Mouse (Mus musculus): Measurements from ENCODE around the gene 4930451I11Rik. TPM values are rescaled to one million over a fixed set of nuclear protein-coding genes. Genes with fewer than 3 reads are reported as not detected.

The 4930451I11Rik gene
- total RNA-seq (2021): not detected

DNA sequence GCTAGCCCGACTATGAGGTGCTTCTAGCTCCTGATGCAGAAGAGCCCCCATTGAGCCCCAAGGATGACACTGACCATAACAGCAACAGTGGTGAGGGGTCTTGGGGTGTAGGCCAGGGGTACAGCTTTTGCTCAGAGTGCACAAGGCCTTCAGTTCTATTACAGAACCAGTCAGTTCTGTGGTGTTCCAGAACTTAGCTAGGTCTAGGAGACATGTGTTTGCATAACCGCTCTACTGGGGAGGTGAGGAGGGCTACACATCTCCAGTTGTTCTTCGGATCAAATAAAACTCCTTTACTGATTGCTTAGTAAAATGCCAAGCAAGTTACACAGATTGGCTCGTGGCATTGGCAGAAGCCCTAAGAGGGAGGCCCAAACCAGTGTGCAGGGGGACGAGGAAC lies at the start of gene 4930451I11Rik:
4930451I11Rik (minus strand) TSS at position 101 of the 400 bp plus-strand sequence.
- intact Hi-C loops (cut with DNase I): loop anchor here (2.0 kb wide), 1 partner anchor 279 kb away; no protein-coding TSS in a partner anchor
- DNase-seq (ENCODE audit: low spot score in 2 of 2): no peak

DNA sequence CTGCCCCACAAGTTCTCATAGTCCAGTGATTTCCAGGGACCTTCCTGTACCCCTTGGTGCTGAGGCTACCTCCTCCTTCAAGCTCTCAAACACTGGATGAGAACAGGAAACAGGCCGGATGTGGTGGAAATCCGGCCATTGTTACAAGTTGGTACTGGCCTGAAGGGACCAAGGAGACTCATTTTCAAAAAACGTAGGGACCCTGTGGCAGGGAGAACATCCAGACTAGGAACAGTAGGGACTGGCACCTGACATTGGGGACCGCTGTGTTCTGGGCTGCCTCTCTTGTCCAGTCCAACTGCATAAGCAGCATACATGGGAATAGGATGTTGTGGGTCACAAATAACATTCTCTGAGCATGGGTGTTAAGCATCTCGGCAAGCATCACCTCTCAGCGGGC lies 49.6 kb upstream of the 4930451I11Rik start:
- DNase-seq (ENCODE audit: low spot score in 2 of 2): no peak
- intact Hi-C loops (cut with DNase I): loop anchor here (5.0 kb wide), 2 partner anchors 71 to 146 kb away; partner anchors contain the start of genes Maz and Sez6l2

DNA sequence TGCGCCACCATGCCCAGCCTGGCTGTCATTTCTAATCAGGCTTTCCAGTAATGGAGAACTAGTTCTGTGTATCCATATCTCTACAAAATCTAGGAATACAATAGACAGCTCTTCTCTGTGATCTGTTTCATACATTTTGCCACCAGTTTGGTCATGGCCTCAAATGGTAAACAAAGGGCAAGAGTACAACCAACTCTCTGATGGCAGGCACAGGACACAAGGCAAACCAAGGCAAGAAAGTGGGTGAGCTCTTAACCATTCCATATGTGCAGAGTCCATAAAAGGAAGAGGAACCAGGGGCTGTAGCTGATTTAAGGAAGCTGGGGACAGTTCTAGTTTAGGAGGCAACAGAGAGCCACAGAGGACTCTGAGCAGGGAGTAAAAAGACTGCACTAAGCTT lies 45.8 kb upstream of the 4930451I11Rik start:
- no peak for DNase-seq (ENCODE audit: low spot score in 2 of 2)
- intact Hi-C loops (cut with DNase I): no loop called here

DNA sequence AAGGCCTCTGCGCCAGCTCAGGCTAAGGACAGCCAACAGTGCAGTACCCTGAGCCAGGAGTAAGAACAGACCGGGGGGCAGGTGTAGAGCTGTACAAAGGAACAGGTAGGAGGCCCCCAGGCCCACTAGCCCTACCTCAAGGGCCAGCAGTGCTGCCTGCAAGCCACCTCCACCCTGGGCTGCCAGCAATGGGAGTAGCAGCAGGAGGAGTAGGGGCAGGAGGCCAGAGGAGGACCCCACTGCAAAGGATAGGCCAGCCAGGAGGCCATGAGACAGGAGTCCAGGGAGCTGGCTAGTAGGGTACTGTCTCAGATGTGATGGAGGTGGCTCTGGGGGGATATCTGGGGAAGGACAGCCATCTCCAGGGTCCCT lies 39.1 kb upstream of the 4930451I11Rik start:
- no peak for DNase-seq (ENCODE audit: low spot score in 2 of 2)
- intact Hi-C loops (cut with DNase I): no loop called here

DNA sequence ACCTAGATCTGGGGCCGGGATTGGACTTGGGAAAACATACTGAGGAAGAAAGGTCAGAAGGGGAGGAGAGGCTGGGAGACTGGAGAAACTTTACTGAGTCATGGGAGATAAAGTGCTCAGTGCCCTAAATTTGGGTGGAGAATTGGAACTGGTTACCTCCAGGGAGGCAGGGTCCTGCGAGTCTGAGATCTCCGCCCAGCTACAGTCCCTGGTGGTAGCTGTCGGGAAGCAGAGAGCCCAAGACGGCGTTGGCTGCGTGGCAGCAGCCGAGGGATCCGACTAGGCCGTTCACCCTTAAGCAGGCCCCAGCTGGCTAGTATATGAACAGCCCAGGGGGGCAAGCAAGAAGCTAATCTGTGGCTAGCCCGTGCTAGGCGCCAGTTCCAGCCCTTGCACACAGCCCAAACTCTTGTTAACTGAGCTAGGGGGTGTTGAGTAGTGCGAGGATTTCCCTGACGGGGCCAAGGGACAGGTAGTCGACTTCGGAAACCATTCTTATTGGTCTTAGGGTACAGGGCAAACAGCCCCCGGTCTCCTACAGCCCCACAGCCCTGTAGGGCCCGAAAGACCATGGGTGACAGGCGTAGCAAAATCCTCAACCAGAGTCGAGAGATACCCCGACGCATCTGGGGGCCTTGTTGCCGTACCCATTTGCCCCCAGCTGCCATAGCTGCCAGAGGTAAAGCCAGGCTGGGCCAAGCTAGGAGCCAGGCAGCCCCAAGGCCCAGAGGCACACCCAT lies 38.5 kb upstream of the 4930451I11Rik start:
- no peak for DNase-seq (ENCODE audit: low spot score in 2 of 2)
- intact Hi-C loops (cut with DNase I): no loop called here

DNA sequence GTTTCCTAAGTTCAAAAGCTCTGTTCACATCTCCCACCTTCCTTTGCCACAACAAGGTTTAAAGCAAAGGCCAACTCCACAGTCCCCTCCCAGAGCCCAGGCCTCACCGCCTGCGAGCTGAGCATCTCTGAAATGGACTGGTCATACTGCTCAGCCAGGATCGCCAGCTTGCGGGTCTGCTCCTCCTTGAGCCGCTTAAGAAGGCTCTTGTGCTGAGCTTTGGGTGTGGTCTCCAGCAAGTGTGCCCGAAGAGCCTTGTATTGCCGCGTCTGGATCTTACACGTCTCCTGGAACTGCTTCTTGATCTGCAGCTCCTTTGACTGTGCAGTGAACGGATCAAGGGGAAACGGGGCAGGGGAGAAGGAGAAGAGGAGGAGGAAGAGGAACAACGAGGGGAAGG lies 36.6 kb upstream of the 4930451I11Rik start:
- intact Hi-C loops (cut with DNase I): no loop called here
- no peak for DNase-seq (ENCODE audit: low spot score in 2 of 2)

DNA sequence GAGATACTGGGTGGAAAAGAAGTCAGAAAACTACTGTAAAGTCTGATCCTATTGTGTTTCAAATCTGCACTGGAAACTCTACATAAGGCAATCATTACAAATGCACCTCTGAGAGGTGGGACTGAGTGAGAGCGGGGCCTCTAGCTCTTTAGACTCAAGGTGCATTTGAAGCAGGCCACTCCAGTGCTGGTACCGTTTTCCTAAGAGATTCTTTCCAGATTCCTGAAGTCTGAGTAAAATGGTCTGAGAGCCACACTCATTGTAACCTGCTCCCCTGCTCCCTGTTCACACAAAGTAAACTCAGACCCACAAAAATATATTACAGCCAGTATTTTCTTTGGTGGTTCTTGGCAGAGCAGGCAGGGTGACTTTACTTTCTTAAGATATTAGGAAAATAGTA lies 36.1 kb upstream of the 4930451I11Rik start:
- no peak for DNase-seq (ENCODE audit: low spot score in 2 of 2)
- intact Hi-C loops (cut with DNase I): no loop called here

DNA sequence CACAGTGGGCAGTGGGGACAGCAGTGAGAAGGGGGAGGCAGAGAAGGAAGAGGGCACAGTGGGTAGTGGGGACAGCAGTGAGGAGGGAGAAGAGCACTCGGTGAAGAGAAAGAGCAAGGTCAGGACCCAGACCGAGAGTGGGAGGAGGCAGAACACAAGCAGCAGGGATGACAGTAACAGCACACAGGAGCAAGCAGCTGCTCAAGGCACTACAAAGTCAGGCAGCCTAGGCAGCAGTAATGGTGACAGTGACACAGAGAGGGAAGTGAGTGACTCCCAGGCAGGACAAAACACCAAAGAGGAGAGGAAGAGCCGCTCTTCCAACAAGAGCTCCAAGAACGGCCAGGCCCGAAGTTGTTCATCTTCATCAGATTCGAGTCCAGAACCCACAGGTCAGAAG lies 32.4 kb upstream of the 4930451I11Rik start:
- intact Hi-C loops (cut with DNase I): loop anchor here (2.0 kb wide), 1 partner anchor 19 kb away; no protein-coding TSS in a partner anchor
- no peak for DNase-seq (ENCODE audit: low spot score in 2 of 2)

DNA sequence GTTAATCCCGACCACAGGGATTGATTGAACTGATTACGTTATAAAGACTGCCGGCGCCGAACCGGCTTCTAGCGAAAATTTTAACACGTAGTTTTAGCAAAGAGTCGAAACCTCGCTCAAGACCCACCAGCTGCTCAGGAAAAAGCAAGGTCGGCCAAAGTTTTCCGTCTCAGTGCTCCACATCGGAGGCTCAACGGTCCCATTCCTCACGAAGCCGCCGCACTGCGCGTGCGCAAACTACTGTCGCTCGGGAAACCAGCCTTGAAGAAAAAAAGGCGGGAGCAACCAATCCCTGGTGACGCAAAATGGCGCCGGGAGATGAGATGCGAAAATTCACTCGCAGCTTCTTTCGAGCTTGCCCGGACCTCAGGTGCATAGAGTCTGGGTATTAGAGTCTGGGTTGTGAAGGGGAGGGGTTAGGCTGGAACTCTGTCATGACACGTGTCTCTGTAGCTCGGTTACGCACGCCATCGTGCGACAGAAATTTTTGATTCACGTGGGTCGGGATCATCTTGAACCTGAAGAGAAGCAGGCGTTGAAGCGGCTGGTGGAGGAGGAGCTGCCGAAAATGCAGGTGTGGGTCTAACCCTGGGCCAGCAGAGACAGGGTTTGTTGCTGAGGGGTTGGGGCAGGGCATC lies 30.8 kb upstream of the 4930451I11Rik start, which contains the start of gene Ino80e:
Ino80e (minus strand) TSS at position 231 of the 638 bp plus-strand sequence.
- DNase-seq (ENCODE audit: low spot score in 2 of 2): peak; percentile 94 to 95
- intact Hi-C loops (cut with DNase I): loop anchor here (1.0 to 2.0 kb wide), 2 partner anchors 21 to 30 kb away; no protein-coding TSS in a partner anchor

DNA sequence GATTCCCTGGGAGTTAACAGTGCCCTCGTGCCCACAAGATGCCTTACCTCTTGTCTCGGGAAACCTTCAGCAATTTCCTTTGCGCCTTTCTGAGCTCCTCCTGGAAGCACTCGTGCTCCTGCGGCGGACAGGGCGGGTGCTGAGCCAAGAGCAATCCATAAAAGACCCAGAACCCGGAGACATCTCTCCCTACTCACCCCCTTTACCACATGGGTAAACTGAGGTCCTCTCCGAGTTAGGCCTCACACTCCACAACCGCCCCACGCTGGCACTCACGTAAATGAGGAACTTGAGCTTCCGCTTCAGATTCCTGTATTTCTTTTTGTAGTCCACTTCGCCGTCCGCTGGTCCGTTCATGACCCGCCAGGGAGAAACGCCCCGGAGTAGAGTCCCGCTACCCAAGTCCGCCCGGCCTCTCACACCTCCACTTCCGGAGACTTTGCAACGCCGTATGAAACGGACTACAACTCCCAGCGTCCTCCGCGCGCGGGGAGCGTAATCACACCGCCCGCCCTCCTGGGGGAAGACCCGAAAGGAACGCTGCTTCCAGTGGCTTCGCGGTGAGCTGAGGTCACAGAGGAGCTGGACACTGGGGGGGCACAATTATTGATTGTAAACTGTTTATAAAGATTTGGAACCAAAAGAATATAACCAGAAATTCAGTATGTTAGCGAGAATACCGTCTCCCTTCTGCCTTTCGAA lies 30.1 kb upstream of the 4930451I11Rik start, which contains the start of gene Hirip3:
Hirip3 (plus strand) TSS at position 544 of the 702 bp plus-strand sequence.
- peak; percentile 95 for DNase-seq (ENCODE audit: low spot score in 2 of 2)
- intact Hi-C loops (cut with DNase I): loop anchor here (1.0 to 2.0 kb wide), 2 partner anchors 21 to 29 kb away; no protein-coding TSS in a partner anchor

DNA sequence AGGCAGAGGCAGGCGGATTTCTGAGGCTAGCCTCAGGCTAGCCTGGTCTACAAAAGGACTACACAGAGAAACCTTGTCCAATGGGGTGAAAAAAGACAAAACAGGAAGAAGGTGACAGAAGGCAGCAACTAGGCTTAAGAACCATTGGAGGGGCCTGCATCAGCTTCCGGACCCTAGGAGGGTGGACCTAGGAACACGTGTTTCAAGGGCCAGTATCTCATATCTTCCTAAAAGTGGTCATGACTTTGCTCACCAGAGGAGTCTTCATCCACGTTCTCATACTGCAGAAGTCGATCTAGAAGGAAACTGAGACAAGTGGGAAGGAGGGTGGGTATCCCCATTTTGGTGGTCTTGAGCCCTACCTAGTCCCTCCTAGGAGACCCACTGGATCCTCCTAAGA lies 29.5 kb upstream of the 4930451I11Rik start:
- intact Hi-C loops (cut with DNase I): no loop called here
- DNase-seq (ENCODE audit: low spot score in 2 of 2): no peak

DNA sequence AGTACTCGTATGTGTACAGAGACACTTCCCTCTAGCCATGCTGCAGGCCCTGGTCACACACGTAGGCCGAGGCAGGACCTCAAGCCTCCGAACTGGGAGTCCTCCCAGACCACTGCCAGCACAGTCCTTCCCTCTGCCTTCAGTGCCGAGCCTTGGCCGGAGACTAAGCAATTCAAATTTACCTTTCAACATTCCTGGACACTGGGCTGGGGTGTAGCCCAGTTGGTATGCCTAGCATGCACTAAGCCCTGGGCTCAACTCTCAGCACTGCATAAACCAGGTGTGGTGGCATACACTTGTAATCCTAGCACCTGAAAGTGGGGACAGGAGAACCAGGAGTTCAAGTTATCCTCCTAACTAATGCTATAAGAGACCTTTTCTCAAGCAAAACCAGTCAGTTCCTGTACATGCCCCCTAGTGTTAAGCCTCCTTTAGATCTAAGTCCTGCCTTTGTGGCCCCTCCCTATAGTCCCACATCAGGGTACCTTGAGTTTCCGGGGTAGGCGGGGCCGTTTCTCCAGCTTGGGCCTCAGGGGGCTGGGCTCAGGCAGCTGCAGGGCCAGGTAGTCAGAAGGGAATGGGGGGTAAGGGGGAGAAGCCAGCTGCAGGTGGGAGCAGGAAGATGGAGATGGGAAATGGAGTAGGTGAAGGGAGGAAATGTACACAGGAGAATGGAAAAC lies 25.4 kb upstream of the 4930451I11Rik start:
- no peak for DNase-seq (ENCODE audit: low spot score in 2 of 2)
- intact Hi-C loops (cut with DNase I): no loop called here

DNA sequence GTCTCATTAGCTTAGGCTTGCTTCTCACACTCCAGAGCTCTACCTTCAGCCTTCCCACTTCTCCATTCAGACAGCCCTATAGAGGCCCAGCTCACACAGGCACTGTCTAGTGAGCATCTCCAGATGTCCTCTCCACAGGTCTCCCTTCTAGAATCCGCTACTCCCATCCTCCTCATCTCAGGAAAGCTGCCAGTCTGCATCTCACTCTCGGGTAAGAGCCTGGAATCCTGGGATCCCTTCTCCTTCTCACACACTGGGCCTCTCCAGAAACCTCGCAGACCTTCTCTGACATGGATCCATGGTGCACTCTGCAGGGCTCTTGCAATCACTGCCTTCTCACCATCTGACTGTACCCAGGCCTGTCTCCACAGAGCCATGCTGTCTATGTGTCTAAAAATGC lies 24.2 kb upstream of the 4930451I11Rik start:
- no peak for DNase-seq (ENCODE audit: low spot score in 2 of 2)
- intact Hi-C loops (cut with DNase I): no loop called here

DNA sequence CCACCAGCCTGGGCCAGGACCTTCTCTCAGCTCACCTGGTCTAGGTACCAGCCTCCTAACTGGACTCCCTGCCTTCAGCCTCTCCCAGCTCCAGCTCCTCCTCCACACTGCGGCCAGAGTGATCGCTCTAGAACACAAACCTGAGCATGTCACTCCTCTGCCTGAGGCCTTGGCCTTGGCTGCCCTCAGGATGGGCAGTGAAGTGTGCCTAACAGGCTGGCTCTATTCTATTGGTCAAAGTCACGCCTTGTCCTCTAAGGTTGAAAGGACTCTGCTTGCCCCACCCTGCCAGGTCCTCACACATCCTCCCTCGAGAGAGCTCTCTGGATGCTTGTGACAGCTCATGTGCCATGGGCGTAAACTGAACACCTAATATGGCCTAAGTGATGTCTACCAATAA lies 22.0 kb upstream of the 4930451I11Rik start:
- intact Hi-C loops (cut with DNase I): no loop called here
- DNase-seq (ENCODE audit: low spot score in 2 of 2): no peak

DNA sequence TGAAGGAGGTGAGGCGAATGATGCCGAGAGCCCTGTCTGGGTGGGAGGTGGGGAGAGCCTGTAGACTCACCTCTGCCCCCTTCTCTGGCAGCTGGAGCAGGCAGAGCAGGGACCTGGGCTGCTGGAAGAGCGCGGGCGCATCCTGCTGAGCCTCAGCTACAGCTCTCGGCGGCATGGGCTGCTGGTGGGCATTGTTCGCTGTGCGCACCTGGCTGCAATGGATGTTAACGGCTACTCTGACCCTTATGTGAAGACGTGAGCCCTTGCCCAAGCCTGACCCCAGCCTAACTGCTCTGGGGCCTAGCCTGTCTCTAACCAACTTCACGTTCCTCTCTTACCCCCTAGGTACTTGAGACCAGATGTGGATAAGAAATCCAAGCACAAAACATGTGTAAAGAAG lies 19.8 kb upstream of the 4930451I11Rik start:
- DNase-seq (ENCODE audit: low spot score in 2 of 2): no peak
- intact Hi-C loops (cut with DNase I): no loop called here

DNA sequence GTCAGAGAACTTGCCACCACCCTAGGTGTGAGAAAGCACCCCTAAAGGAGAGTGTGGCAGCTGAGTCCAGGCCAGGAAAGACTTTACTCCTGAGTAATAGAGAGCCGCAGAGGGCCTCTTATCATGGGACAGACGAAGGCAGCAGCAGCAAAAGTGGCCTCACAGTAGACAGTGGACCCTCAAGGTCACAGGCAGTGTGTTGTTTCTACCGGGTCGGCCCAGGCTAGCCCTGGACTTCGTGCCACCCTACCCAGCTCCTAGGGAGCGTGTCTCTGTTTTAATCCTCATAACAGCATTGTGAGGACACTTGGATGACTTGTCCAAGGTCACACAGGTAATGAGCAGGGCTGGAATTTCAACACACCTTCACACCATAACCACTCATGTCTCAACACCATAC lies 18.7 kb upstream of the 4930451I11Rik start:
- DNase-seq (ENCODE audit: low spot score in 2 of 2): no peak
- intact Hi-C loops (cut with DNase I): no loop called here

DNA sequence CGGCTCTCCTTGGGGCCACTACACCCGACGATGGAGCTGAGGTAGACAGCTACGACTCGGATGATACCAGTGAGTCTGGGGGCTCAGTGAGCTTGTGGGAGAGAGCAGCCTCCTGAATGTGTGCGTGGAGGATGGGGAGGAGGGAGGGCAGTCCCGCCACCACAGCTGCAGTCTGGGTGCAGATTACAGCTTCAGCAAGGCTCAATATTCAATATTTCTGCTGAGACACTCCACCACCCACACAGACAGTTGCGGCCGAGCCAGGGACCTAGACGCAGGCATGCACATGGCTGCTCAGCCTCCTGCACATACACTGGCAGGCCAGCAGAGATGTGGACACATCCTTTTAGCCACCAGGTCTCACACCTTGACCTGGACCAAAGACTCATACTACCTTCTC lies 17.4 kb upstream of the 4930451I11Rik start:
- intact Hi-C loops (cut with DNase I): no loop called here
- peak; percentile 47 to 69 for DNase-seq (ENCODE audit: low spot score in 2 of 2)

DNA sequence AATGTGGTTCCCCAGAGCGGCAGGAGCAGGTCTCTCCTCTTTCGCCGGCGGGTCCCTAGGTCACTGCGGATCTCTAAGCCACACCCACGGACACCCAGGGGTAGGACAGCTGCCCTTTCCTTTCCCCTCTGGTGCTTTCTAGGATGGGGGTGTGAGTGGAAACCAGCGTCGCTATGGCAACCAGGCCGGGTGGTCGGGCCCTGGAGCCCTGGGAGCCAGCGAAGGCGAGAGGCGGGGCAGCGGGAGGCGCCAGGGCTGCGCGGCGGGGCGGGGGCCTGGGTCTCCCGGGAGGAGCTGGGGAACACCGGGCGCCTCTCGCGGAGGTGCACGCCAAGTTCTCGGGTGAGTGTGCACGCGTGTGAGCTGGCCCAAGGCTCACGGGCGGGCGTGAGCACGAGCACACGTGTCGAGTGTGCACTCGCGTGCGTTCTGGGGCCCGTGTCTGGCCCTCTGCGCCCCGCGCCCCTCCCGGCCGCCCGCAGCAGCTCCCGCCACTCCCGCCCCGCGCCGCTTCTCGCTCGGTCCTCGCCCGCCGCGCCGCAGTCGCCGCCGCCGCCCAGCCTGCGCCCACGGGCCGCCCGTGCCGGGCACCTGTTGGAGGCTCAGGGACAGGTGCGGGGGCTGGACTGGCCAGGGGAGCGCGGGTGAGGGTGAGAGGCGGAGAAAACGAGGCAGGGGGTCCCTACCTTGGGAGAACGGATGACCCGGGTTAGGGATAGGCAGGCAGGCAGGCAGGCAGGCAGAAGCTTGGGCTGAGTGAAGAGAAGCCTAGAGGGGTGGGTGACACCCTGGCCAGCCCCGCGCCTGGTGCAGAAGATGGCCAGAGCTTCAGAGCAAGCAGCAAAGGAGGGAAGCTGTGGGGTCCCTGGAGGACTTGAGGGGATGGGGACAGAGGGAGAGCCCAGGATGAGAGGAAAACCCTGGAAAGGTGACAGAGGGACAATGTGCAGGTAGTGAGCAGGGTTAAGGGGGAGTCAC lies 16.3 kb upstream of the 4930451I11Rik start:
- intact Hi-C loops (cut with DNase I): no loop called here
- DNase-seq (ENCODE audit: low spot score in 2 of 2): no peak

DNA sequence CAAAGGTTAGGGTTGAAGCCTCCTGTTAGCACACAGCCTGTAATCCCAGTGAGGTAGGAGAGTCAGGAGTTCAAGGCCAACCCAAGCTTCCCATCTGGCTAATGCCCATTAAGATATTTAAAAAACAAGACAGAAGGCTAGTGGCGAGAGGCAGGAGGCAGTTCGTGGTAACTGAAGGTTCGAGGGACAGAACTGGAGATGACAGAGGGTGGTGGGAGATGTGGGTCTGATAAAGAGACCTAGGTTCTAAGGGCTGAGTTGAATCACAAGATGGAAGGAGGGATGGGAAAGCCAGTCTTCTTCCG lies 15.6 kb upstream of the 4930451I11Rik start, which contains the start of gene Doc2a:
Doc2a (plus strand) TSS at position 301 of the 305 bp plus-strand sequence.
- intact Hi-C loops (cut with DNase I): no loop called here
- no peak for DNase-seq (ENCODE audit: low spot score in 2 of 2)
